Mouse (Mus musculus) hindbrain, embryonic 11.5 days (tissue): ENCODE results near the gene Ephb2. TPM values are rescaled to one million over a fixed set of nuclear protein-coding genes. Genes with fewer than 3 reads are reported as not detected.
A peak's percentile ranks its signal among the peaks of the same experiment; 100 is the strongest.

Experiments used
- ATAC-seq: fragments of 200-750 bp; cut with Nextera tagmentation; 2 replicates; pipeline ENCODE4 v1.8.0; 2017; ENCODE audit warnings: mild to moderate bottlenecking, moderate TSS enrichment, moderate library complexity; ENCODE audit not compliant: low FRiP score
- DNase-seq: peaks from one replicate; pipeline ENCODE4 v3.0.0-alpha.2; 2015; ENCODE audit warnings: low spot score
- H3K27ac ChIP-seq: fragments of 300-500 bp; sonication (generic); 2 replicates; pipeline ENCODE4 v1.5.1; 2014; ENCODE audit warnings: mild to moderate bottlenecking, low read depth, low read length
- H3K27me3 ChIP-seq: fragments of 300-500 bp; sonication (generic); 2 replicates; pipeline ENCODE4 v1.6.1; 2014; ENCODE audit warnings: mild to moderate bottlenecking, low read length, moderate library complexity, mixed read lengths; ENCODE audit not compliant: control insufficient read depth, insufficient read depth
- H3K36me3 ChIP-seq: fragments of 300-500 bp; sonication (generic); 2 replicates; pipeline ENCODE4 v1.6.1; 2014; ENCODE audit warnings: mild to moderate bottlenecking, low read length, moderate library complexity, mixed read lengths; ENCODE audit not compliant: control insufficient read depth, insufficient read depth
- H3K4me1 ChIP-seq: fragments of 300-500 bp; sonication (generic); replicated peaks from 2 replicates; pipeline ENCODE4 v1.6.1; 2014; ENCODE audit warnings: low read length, mixed read lengths; ENCODE audit not compliant: control insufficient read depth, insufficient read depth
- H3K4me2 ChIP-seq: fragments of 300-500 bp; sonication (generic); replicated peaks from 2 replicates; pipeline ENCODE4 v1.6.1; 2014; ENCODE audit warnings: mild to moderate bottlenecking, low read depth, low read length
- H3K4me3 ChIP-seq: fragments of 300-500 bp; sonication (generic); 2 replicates; pipeline ENCODE4 v1.5.1; 2014; ENCODE audit warnings: low read depth, low read length
- H3K9ac ChIP-seq: fragments of 300-500 bp; sonication (generic); 2 replicates; pipeline ENCODE4 v1.6.1; 2014; ENCODE audit warnings: low read depth, low read length
- H3K9me3 ChIP-seq: fragments of 300-500 bp; sonication (generic); 2 replicates; pipeline ENCODE4 v1.6.1; 2016; ENCODE audit warnings: low read length; ENCODE audit not compliant: control insufficient read depth
- WGBS: fragments of 180-500 bp; shearing (Covaris S2); extraction: QIAGEN DNeasy Blood & Tissue Kit; methylation state at CpG from one replicate; pipeline ENCODE4 v1.1.7; 2014; 5-methylcytosine and 5-hydroxymethylcytosine counted together
- polyA plus RNA-seq: library from polyadenylated mRNA; unstranded; fragments of >200 nt; fragmentation: Nextera tagmentation; extraction: Ambion mirVana; gene quantifications from 2 replicates; pipeline ENCODE4 v1.2.1, GENCODE M21; 2014

The Ephb2 gene
- polyA plus RNA-seq, 1 experiment from 2014 or later, result 18.5 TPM

DNA sequence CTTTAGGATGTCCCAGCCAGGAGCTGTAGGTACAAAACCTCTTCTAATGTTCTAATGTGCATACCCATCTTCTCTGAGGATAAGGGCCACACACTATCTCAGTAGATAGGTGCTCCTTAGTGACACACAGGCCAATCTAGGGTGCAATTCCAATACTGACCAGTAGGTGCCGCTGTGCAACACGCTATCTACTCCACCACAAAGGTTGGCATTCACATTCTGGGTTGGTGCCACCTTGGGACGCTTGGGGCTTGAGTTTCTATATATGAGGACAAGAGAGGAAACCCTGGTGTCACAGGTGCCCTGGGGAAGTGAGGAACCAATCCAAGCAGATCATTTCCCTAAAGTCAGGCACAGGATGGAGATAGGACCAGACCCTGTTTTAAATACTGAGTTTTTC lies 157.3 kb downstream of the Ephb2 start:
- peak; percentile 56; the same call in 1 of the 2 replicates for ATAC-seq
- no peak overlapping the region for H3K27ac ChIP-seq
- 4% methylated on average over 3 of the region's 3 CpGs for WGBS

DNA sequence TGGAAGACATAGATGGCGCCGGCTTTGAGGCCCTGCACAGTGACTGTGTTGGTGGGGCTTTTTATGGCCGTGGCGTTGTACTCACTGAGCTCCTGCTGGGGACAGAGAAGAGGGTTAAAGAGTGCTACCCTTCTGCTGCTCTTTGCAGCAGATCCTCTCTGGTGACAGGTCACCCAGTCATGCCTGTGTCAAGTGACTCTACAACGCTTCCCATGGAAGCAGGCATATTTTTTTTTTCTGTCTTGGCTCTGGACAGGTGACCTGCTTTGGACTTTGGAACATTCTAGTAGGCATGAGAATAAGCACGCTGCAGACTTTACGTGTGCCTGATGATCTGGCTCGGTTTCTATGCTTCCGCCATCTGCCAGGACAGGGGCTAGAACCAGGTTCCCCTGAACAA lies 160.3 kb downstream of the Ephb2 start:
- Histone ChIP-seq H3K27ac (no peak overlapping the region), H3K36me3 (peaks cover 3% of the 10 kb centered on the region; the same call in 1 of the 2 replicates)
- WGBS, result 92% methylated on average over 9 of the region's 9 CpGs

More for the DNA sequence above, 157.3 kb downstream of the Ephb2 start:
- Histone ChIP-seq H3K4me1 (peaks cover 4% of the 10 kb centered on the region; the same call in 1 of the 2 replicates), H3K36me3 (0 out of 2 replicates have a peak, but pooled peaks cover 2% of the 10 kb centered on the region), H3K4me3 (no peak overlapping the region), H3K9me3 (no peaks in the 10 kb centered on the region), H3K4me2 (no peak overlapping the region), H3K9ac (no peak overlapping the region), H3K27me3 (no peaks in the 10 kb centered on the region)
- peak; percentile 93 for DNase-seq

DNA sequence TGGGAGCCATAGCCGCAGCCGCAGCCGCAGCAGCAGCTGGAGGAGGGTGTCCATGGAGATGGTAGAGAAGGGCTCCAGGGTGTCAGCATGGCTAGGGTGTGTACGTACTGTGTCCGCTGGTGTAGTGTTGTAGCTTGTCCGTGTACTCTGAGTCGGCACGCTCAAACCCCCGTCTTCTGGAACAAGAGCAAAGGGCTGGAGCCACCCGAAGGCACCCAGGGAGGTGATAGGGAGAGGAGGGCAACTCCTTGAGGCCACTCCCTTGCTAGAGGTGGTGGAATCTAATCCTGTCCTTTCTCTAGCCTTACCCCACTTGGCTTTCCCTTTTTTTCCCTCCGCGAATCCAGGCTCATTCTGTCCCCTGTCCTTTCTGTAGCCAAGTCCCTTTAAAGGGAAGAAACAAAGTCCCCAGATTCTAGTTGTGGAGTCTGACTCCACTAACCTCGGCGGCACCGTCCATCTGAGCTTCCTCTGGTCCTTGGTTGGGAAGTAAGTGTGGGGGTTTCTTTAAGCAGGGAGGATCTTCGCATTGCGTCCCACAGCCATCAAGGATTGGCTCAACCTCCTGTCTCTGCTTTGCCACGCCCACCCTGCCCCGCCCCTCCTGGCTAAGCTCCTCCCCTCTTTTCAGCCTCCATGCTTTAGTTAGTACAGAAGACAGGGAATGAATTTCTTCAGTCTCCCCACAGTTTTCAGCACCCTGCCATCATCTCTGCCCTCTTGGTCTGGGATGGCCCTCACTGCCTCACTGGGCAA lies 163.3 kb downstream of the Ephb2 start:
- H3K4me3 ChIP-seq, result no peak overlapping the region
- no peaks in the 10 kb centered on the region for H3K4me1 ChIP-seq
- H3K36me3 ChIP-seq, result peaks cover 3% of the 10 kb centered on the region; the same call in 1 of the 2 replicates
- H3K4me2 ChIP-seq, result no peak overlapping the region
- DNase-seq (no peak), ATAC-seq (no peak)
- WGBS, result 91% methylated on average over 19 of the region's 19 CpGs
- no peaks in the 10 kb centered on the region for H3K27me3 ChIP-seq
- no peak overlapping the region for H3K9ac ChIP-seq
- no peaks in the 10 kb centered on the region for H3K9me3 ChIP-seq
- no peak overlapping the region for H3K27ac ChIP-seq

More for the DNA sequence above, 160.3 kb downstream of the Ephb2 start:
- H3K4me3 ChIP-seq, result no peak overlapping the region
- DNase-seq (no peak), ATAC-seq (no peak)
- no peak overlapping the region for H3K9ac ChIP-seq
- no peaks in the 10 kb centered on the region for H3K27me3 ChIP-seq
- H3K9me3 ChIP-seq, result no peaks in the 10 kb centered on the region
- H3K4me2 ChIP-seq, result no peak overlapping the region
- 0 out of 2 replicates have a peak, but pooled peaks cover 4% of the 10 kb centered on the region for H3K4me1 ChIP-seq

DNA sequence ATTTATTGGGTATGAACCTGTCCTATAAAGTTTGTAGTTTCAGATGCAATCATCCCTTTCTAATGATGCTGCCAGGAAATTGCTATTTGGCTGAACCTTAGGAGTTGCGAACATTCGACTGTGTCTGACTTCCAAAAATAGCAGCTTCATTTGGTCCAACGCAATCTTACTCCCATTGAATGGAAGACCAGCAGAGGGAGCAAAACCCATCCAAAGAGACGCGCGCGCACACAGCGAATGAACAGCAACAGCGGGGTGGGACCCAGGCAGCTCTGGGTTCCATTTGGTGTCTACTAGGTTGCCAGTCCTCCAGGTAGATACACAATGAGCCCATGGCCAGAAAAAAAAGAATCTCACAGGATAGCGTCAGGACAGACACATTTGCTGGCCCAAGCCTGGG lies 168.0 kb downstream of the Ephb2 start:
- DNase-seq, result no peak
- 75% methylated on average over 10 of the region's 10 CpGs for WGBS

DNA sequence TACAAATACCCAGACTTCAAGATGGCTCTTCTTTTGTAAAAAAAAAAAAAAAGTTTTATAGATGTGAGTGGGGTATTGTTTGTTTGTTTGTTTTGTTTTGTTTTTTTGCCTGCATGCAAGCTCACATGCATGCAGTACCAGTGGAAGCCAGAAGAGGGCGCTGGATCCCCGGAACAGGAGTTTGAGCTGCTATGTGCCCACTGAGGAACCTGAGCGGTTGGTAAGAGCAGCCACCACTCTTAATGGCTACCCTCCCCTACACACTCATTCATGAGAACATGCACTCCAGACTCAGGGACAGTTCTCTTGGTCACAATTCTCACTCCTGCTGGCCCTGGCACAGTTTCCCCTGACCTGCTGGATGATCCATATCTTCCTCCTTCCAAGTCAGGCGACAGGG lies 169.8 kb downstream of the Ephb2 start:
- DNase-seq (no peak), ATAC-seq (no peak)
- no peaks in the 10 kb centered on the region for H3K9me3 ChIP-seq
- no peaks in the 10 kb centered on the region for H3K27me3 ChIP-seq
- H3K4me1 ChIP-seq, result no peaks in the 10 kb centered on the region
- peaks cover 14% of the 10 kb centered on the region; the same call in 1 of the 2 replicates for H3K36me3 ChIP-seq
- H3K27ac ChIP-seq, result no peak overlapping the region
- 71% methylated on average over 4 of the region's 4 CpGs for WGBS
- H3K9ac ChIP-seq, result no peak overlapping the region
- H3K4me2 ChIP-seq, result no peak overlapping the region
- H3K4me3 ChIP-seq, result no peak overlapping the region

More for the DNA sequence above, 168.0 kb downstream of the Ephb2 start:
- H3K4me1 ChIP-seq, result no peaks in the 10 kb centered on the region
- ATAC-seq, result no peak
- no peaks in the 10 kb centered on the region for H3K27me3 ChIP-seq
- no peak overlapping the region for H3K4me3 ChIP-seq
- H3K9me3 ChIP-seq, result no peaks in the 10 kb centered on the region
- no peak overlapping the region for H3K27ac ChIP-seq
- H3K9ac ChIP-seq, result no peak overlapping the region
- H3K4me2 ChIP-seq, result no peak overlapping the region
- H3K36me3 ChIP-seq, result peaks cover 16% of the 10 kb centered on the region; the same call in 1 of the 2 replicates

DNA sequence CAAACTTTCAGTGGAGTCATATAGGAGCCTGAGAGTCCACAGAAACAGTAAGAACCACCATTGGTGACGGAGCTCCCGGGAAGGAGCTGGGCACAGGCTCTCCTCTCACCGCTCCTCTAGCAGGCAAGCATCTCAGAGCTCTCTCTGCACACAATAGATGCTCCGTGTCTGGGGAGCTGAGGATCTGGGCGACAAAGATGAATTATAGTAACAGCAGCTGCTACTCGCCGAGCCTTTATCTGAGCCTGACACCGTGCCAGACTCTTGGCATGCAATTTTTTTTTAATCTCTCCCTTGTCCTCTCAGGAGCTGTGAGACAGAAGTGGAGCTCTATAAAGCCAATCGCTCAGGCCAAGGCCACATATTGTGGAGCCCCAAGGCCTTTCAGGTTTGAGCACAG lies 170.7 kb downstream of the Ephb2 start:
- ATAC-seq (no peak), DNase-seq (no peak)
- Histone ChIP-seq H3K4me3 (no peak overlapping the region), H3K9me3 (no peaks in the 10 kb centered on the region), H3K36me3 (peaks cover 19% of the 10 kb centered on the region; the same call in 1 of the 2 replicates), H3K27ac (no peak overlapping the region), H3K4me1 (no peaks in the 10 kb centered on the region), H3K27me3 (no peaks in the 10 kb centered on the region), H3K4me2 (no peak overlapping the region), H3K9ac (no peak overlapping the region)
- 78% methylated on average over 9 of the region's 9 CpGs for WGBS

DNA sequence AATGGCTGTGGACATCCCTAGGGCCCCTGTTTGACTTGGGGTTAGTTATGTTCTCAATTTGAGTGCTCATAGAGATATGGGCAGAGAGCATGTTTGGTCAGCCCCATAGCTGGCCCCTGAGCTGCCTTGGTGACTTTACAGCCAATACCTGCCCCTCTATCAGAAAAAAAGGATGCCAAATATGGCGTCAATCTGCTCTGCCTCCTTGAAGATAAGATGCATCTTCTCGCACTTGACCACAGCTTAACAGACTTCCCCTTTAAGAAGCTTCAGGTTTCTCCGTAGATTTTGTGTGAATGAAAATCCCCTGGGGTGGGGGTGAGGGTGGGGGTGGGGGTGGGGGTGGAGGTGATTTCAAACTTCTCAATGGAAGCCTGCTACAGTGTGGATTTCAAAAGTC lies 177.9 kb downstream of the Ephb2 start:
- ATAC-seq, result no peak
- DNase-seq, result no peak
- H3K27ac ChIP-seq, result no peak overlapping the region
- no peaks in the 10 kb centered on the region for H3K4me1 ChIP-seq
- H3K4me2 ChIP-seq, result no peak overlapping the region
- H3K9me3 ChIP-seq, result no peaks in the 10 kb centered on the region
- H3K9ac ChIP-seq, result no peak overlapping the region
- peaks cover 16% of the 10 kb centered on the region; the same call in 1 of the 2 replicates for H3K36me3 ChIP-seq
- H3K27me3 ChIP-seq, result no peaks in the 10 kb centered on the region
- 79% methylated on average over 3 of the region's 3 CpGs for WGBS
- H3K4me3 ChIP-seq, result no peak overlapping the region

DNA sequence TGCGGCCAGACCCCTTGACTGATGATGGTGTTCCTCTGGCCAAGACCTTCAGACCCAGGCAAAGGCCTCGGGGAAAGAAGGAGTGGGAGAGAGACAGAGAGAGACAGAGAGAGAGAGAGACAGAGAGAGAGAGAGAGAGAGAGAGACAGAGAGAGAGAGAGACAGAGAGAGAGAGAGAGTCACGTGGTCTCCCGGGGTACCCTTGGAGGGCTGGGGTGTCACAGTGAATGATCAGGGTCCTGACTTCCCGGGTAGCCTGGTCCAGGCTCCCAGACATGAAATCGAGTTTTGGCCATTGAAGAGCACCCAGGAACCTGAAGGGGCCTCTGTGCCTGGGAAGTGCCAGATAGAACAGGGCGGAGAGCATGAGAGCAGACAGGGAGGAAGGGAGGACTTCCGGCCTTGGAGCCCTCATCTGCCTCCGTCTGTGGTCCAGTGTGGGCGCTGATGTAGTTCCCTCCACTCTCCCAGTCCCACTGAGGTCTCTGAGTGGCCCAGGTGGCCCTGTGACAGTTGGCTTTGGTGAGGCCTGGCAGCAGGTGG lies 182.0 kb downstream of the Ephb2 start:
- H3K36me3 ChIP-seq, result peaks cover 11% of the 10 kb centered on the region; the same call in 1 of the 2 replicates
- no peak overlapping the region for H3K9ac ChIP-seq
- H3K4me3 ChIP-seq, result no peak overlapping the region
- H3K4me2 ChIP-seq, result no peak overlapping the region
- H3K27ac ChIP-seq, result no peak overlapping the region
- H3K27me3 ChIP-seq, result no peaks in the 10 kb centered on the region
- ATAC-seq (no peak), DNase-seq (no peak)
- 89% methylated on average over 10 of the region's 10 CpGs for WGBS
- H3K9me3 ChIP-seq, result no peaks in the 10 kb centered on the region
- no peaks in the 10 kb centered on the region for H3K4me1 ChIP-seq

DNA sequence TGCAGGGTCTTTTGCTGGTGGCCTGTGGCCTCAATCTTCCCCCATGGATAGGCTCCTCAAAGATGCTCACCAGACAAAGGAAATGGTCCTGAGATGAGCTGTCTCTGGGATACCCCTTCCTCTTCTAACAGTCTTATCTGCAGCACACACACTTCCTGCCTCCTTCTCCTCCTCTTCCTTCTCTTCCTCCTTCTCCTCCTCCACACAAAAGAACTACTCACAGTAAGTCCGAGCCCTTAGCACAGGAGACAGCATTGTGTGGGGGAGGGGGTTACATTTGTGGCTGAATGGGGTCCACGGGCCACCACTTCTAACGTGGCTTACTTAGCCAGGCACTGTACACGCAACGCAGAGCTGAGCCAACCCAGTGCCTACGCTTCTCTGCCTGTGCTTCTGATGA lies 182.8 kb downstream of the Ephb2 start:
- 74% methylated on average over 6 of the region's 6 CpGs for WGBS
- ATAC-seq, result no peak
- H3K27me3 ChIP-seq, result no peaks in the 10 kb centered on the region
- no peak overlapping the region for H3K4me2 ChIP-seq
- H3K27ac ChIP-seq, result no peak overlapping the region; the same call in 1 of the 2 replicates
- peaks cover 11% of the 10 kb centered on the region; the same call in 1 of the 2 replicates for H3K36me3 ChIP-seq
- no peak overlapping the region for H3K9ac ChIP-seq
- DNase-seq, result no peak
- no peaks in the 10 kb centered on the region for H3K4me1 ChIP-seq
- H3K9me3 ChIP-seq, result no peaks in the 10 kb centered on the region
- no peak overlapping the region for H3K4me3 ChIP-seq
